Mouse (Mus musculus) lung, adult 2 months (tissue): ENCODE measurements at regions not wholly inside any gene's neighbourhood (a gene's known extent, or its start where the extent isn't known, plus 50 kb on each side); places are given as distances from the start of the nearest gene placed in this dataset.
"Not testable (repeated sequence)": the region's sequence is repeated elsewhere in the genome, so short reads cannot be mapped to it uniquely, and the experiment has no call there.

Experiments used
- CTCF ChIP-seq: fragments of 200-500 bp; IDR thresholded peaks from 2 replicates; pipeline ENCODE4 v1.5.1; 2011; ENCODE audit warnings: mild to moderate bottlenecking, low read length, control low read depth; ENCODE audit not compliant: insufficient read depth
- POLR2A ChIP-seq: fragments of 200-500 bp; IDR thresholded peaks from 2 replicates; pipeline ENCODE4 v1.6.1; 2011; ENCODE audit warnings: low read depth, mild to moderate bottlenecking, control low read depth, low read length, borderline replicate concordance; ENCODE audit errors: extremely low read depth

DNA sequence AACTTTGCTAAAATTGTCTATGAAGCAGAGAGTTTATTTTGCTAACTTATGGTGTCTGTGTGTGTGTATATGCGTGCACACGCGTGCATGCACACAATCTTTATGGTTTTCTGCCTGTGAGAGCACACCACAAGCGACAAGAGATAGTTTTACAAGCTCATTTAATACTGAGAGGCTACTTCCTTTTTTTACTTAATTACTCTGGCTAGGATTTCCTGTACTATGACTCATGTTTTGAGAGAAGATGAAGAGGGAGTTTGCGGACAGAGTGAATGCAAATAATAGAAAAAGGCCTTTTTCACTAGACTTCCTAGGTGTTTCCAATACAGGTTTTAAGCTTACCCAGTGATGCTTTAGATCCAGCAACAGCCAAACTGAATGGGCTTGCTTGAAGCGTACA, 74.9 kb downstream of the 9530068E07Rik start:
- TF ChIP-seq CTCF, POLR2A: not testable (repeated sequence)
